Mouse (Mus musculus): ENCODE measurements around the gene H2-K1. TPM values are rescaled to one million over a fixed set of nuclear protein-coding genes. Genes with fewer than 3 reads are reported as not detected.
"Not testable (repeated sequence)": the region's sequence is repeated elsewhere in the genome, so short reads cannot be mapped to it uniquely, and the experiment has no call there.

The H2-K1 gene
- polyA plus RNA-seq, 1 experiment from 2014 or later = 23.4 TPM

DNA sequence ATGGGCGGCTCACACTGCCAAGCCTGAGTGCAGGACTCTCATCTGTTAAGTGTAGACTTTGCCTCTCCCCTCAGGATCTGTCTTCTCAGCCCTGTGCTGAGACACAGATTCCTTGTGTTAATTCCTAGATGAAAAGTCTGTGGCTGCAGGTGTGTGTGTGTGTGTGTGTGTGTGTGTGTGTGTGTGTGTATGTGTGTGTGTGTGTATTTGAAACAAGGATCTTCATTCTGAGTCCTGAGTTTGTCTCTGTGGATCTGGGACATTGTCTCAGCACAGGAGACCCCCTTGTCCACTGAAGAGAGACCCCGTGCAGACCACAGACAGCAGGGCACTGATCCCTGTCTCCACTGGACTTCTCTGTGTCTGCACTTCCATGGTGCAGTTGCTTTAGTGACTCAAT lies 649 bp upstream of the H2-K1 start:
- Histone ChIP-seq H3K4me1 (peaks cover 10% of the 10 kb centered on the region), H3K4me2 (peak overlapping the region; percentile 99), H3K4me3 (0 out of 2 replicates have a peak overlapping the region, but pooled peaks have one; percentile 71), H3K27me3 (replicated peaks) (peaks cover 74% of the 10 kb centered on the region)
- WGBS = 51% methylated on average over 2 of the region's 2 CpGs
- not testable (repeated sequence) for H3K36me3 ChIP-seq; ATAC-seq (ENCODE audit: extremely low read depth, insufficient number of reproducible peaks, low FRiP score, low TSS enrichment); H3K27ac ChIP-seq (replicated peaks); H3K9ac ChIP-seq; H3K9me3 ChIP-seq

DNA sequence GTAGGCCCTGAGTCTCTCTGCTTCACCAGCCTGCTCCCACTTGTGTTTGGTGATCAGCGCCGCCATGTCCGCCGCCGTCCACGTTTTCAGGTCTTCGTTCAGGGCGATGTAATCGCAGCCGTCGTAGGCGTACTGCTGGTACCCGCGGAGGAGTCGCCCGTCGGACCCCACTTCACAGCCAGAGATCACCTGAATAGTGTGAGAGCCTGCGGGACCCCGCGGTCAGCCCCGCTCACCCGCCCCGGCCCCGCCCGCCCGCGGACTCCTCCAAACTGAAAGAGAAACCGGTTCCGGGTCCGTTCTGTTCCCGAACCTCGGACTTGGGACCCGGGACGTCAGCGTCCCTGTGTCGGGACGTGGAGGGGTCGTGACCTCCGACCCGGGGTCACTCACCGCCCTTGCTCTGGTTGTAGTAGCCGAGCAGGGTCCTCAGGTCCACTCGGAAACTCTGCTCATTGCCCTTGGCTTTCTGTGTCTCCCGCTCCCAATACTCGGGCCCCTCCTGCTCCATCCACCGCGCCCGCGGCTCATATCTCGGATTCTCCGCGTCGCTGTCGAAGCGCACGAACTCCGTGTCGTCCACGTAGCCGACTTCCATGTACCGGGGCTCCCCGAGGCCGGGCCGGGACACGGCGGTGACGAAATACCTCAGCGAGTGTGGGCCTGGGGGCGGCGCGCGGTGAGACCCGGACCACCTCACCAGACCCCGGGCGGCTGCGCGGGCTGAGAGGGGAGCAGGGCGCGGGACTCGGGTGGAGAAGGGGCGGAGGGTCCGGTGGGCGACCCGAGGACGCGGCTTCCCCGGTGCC lies 602 bp downstream of the H2-K1 start:
- Histone ChIP-seq H3K4me2 (peak overlapping the region; percentile 99), H3K27me3 (replicated peaks) (peaks cover 68% of the 10 kb centered on the region), H3K36me3 (no peaks in the 10 kb centered on the region), H3K4me1 (peaks cover 10% of the 10 kb centered on the region), H3K9me3 (no peaks in the 10 kb centered on the region), H3K27ac (replicated peaks) (no peak overlapping the region), H3K4me3 (peak overlapping the region; percentile 71), H3K9ac (peak overlapping the region; percentile 78)
- ATAC-seq (ENCODE audit: extremely low read depth, insufficient number of reproducible peaks, low FRiP score, low TSS enrichment) = no peak
- 2% methylated on average over 87 of the region's 87 CpGs for WGBS

DNA sequence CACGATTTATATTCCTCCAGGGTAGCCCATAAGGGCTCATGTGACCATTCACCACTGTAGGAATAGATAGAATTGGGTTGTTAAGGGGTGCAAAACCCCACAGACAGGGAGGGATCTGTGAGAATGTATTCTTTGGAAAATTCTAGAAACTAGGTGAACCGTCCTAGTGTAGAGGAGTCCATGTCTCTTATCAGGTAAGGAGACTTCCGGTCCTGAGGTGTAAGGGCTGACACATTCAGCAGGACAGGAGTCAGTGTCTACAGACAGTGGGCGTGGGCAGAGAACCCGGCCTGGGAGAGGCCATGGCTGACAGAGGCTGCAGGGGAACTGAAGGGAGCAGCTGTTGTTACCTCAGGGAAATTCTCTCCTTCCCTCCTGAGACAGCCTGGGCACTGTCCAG lies 1.4 kb downstream of the H2-K1 start:
- 38% methylated on average over 5 of the region's 5 CpGs for WGBS
- H3K9ac ChIP-seq; H3K9me3 ChIP-seq; ATAC-seq (ENCODE audit: extremely low read depth, insufficient number of reproducible peaks, low FRiP score, low TSS enrichment); H3K27ac ChIP-seq (replicated peaks); H3K36me3 ChIP-seq; H3K4me2 ChIP-seq; H3K4me3 ChIP-seq: not testable (repeated sequence)
- Histone ChIP-seq H3K27me3 (replicated peaks) (peaks cover 67% of the 10 kb centered on the region), H3K4me1 (peaks cover 10% of the 10 kb centered on the region)

DNA sequence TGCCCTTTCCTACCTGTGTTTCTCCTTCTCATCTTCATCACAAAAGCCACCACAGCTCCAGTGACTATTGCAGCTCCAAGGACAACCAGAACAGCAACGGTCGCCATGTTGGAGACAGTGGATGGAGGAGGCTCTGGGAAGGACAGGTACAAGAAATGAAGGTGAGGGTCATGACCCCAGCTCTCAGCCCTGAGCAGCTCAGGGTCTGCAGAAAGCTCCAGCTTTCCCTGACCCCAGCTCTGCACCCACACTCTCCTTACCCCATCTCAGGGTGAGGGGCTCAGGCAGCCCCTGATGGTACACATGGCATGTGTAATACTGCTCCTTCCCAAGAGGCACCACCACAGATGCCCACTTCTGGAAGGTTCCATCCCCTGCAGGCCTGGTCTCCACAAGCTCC lies 3.1 kb downstream of the H2-K1 start:
- H3K9me3 ChIP-seq; H3K9ac ChIP-seq; H3K4me2 ChIP-seq; H3K27ac ChIP-seq (replicated peaks); H3K36me3 ChIP-seq; ATAC-seq (ENCODE audit: extremely low read depth, insufficient number of reproducible peaks, low FRiP score, low TSS enrichment); H3K4me3 ChIP-seq: not testable (repeated sequence)
- H3K4me1 ChIP-seq = peaks cover 10% of the 10 kb centered on the region
- H3K27me3 ChIP-seq (replicated peaks) = peaks cover 68% of the 10 kb centered on the region
- 78% methylated on average over 2 of the region's 2 CpGs for WGBS

DNA sequence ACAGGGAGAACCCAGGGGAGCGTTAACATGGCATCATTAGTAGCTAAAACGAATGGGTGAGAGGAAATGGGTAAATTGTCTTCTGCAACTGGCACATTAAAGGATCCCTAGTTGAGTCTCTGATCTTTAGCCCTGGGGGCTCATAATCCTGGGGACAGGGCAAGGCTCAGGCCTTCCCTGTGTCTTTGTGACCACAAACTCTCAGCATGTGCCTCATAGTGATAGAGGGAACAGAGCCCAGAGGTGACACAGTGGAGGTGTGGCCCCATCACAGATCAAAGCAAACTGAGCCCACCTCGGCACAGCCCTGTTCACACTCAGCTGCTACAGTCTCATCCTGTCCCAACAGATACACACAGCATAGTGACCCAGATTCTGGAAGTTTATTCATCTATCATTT lies 4.5 kb downstream of the H2-K1 start:
- Histone ChIP-seq H3K4me1 (peaks cover 10% of the 10 kb centered on the region), H3K27me3 (replicated peaks) (peaks cover 54% of the 10 kb centered on the region), H3K4me2 (no peak overlapping the region), H3K27ac (replicated peaks) (no peak overlapping the region), H3K9me3 (no peaks in the 10 kb centered on the region), H3K9ac (no peak overlapping the region), H3K4me3 (no peak overlapping the region), H3K36me3 (no peaks in the 10 kb centered on the region)
- no peak for ATAC-seq (ENCODE audit: extremely low read depth, insufficient number of reproducible peaks, low FRiP score, low TSS enrichment)
- 37% methylated on average over 3 of the region's 3 CpGs for WGBS

DNA sequence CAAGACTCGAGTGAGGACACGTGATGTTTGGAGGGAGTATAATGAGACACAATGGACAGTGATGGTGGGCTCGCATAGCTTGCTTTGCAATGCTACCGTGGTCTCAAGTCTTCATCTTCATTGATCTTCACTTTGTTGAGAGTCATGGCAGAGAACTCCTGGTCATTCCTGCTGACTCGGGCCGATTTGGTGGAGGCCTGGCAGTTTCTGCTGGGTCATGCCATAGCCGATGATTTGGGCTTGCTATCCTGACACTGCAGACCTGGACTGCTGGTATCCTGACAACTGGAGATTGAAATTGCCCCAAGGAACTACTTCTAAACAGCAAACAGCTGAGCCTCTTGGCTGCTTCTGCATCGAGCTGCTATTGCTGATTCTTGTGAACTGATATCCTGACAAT lies 5.2 kb downstream of the H2-K1 start:
- no peaks in the 10 kb centered on the region for H3K36me3 ChIP-seq

DNA sequence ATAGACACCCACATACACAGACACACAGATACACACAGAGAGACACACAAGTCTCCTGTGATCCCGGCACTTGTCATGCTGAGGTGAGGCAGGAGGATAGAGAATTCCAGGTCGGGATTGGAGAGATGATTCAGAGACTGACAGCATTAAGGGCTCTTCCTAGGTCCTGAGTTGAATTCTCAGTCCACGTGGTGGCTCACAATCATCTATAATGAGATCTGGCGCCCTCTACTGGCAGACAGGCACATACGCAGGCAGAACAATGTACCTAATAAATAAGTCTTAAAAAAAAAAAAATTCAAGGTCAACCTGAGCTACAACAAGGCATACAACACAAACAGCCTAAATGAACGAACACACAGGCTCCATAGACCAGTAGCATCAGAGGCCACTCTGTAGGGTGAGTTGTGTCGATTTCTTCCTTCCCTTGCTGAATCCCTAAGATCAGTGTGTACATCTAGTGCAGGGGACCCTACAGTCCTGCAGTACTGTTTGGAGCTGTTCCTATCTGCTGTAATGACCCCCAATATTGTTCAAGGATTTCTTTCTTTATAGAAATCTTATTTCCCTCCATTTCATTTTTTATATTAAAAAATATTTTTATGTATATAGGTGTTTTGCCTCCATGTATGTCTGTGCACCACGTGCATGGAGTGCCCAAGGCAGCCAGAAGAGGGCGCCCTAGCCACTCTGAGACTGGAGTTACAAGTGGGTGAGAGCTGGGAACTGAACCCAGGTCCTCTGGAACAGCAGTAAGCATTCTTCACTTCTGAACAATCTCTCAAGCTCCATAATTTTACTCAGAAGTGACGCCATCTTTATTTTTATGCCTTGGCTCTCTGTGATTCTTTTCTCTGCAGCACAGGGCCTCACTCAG lies 8.1 kb downstream of the H2-K1 start:
- Histone ChIP-seq H3K9ac (no peak overlapping the region), H3K27me3 (replicated peaks) (peaks cover 49% of the 10 kb centered on the region), H3K9me3 (no peaks in the 10 kb centered on the region), H3K27ac (replicated peaks) (no peak overlapping the region), H3K4me3 (no peak overlapping the region), H3K4me2 (no peak overlapping the region), H3K4me1 (no peaks in the 10 kb centered on the region), H3K36me3 (no peaks in the 10 kb centered on the region)
- 31% methylated on average over 10 of the region's 10 CpGs for WGBS
- ATAC-seq (ENCODE audit: extremely low read depth, insufficient number of reproducible peaks, low FRiP score, low TSS enrichment) = no peak; the same call in 1 of the 2 replicates

More for the DNA sequence above, 5.2 kb downstream of the H2-K1 start:
- ATAC-seq (ENCODE audit: extremely low read depth, insufficient number of reproducible peaks, low FRiP score, low TSS enrichment) = no peak
- no peak overlapping the region for H3K9ac ChIP-seq
- H3K4me2 ChIP-seq = no peak overlapping the region
- H3K9me3 ChIP-seq = no peaks in the 10 kb centered on the region
- no peak overlapping the region for H3K4me3 ChIP-seq
- H3K4me1 ChIP-seq = peaks cover 4% of the 10 kb centered on the region
- H3K27ac ChIP-seq (replicated peaks) = no peak overlapping the region
- WGBS = 78% methylated on average over 8 of the region's 8 CpGs
- H3K27me3 ChIP-seq (replicated peaks) = peaks cover 51% of the 10 kb centered on the region

DNA sequence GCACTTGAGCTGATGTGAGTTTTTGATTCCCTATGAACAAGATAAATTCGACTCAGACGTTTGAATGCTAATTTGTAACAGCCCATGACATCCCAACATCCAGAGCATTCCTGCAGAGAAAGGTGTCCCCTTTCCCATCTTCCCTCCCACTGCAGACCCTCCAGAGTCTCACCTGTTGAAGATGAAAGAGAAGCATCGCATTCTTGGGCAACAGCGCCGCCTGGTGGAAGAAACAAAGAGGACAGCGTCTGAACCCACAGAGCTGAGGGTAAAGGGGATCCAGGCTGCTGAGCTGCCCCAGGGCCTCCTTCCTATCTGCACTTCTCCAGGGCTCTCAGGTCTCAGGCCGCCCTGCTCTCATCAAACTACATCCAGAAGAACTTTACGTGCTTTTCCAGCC lies 18.0 kb downstream of the H2-K1 start:
- peaks cover 41% of the 10 kb centered on the region for H3K27me3 ChIP-seq (replicated peaks)
- H3K4me3 ChIP-seq = peak overlapping the region; percentile 56
- WGBS = 4% methylated on average over 8 of the region's 8 CpGs
- H3K4me2 ChIP-seq = peak overlapping the region; percentile 78
- ATAC-seq (ENCODE audit: extremely low read depth, insufficient number of reproducible peaks, low FRiP score, low TSS enrichment); H3K36me3 ChIP-seq; H3K9me3 ChIP-seq; H3K27ac ChIP-seq (replicated peaks); H3K9ac ChIP-seq: not testable (repeated sequence)
- peaks cover 31% of the 10 kb centered on the region for H3K4me1 ChIP-seq

DNA sequence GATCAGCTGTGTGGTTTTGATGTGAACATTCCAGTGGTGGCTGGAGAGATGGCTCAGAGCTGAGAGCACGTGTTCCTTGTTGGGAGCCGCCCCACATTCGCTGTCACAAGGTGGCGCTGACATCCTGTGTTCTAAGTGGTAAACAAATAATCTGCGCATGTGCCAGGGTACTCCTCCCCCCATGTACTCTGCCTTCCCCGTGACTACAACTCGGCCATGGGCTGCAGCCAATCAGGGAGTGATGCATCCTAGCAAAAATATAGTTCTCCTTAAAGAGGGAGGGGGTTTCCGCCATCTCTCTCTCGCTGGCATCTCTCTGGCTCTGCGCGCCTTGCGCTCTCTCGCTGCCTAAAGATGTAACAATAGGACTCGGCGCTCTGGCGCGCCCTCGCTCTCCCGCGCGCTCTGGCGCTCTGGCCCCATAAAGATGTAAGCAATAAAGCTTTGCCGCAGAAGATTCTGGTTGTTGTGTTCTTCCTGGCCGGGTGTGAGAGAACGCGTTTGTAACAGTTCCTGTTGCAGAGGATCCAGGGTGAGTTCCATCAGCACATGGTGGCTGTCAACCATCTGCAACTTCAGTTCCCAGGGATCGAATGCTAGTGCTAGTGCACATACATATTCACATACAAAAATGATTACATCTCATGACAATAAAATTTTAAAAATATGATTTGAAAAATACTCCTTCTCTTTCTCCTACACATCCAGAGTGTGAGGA lies 18.8 kb downstream of the H2-K1 start:
- peak overlapping the region; percentile 82 for H3K9ac ChIP-seq

DNA sequence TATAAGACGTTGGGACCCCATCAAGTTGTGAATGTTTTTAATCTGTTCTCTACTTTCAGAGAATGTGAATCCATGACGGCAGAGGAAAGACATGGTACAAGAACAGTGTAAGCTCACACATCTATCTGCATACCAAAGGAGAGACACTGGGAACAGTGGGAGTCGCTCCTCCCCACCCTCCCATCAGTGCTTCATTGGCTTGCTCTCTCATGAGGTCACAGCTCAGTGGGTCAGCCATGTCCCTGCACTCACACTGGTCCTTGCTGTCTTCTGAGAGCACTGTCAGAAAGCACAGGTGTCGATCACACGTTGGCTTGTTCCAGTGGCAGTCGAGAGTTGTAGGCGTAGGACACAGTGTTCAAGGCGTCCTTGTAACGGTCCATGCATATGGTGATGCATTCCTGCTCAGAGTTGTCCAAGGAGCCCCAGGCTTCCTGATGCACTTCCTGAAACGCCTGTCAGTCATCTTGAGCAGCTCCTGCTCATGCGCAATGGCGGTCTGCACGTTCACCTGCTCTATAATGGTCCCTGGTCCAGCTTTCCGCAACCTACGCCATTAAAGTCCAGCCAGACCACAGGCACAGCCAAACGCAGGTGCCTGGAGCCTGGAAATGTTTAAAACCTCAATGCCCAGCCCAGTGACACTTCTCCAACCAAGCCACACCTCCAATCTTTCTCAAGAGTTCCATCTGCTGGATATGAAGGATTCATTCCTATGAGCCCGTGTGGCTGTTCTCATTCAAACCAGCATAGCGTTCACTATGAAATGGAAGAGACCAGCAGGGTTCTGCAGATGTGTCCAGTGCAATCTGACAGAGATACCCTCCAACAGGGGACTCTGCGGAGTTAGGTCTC lies 19.7 kb downstream of the H2-K1 start:
- Histone ChIP-seq H3K9ac (0 out of 2 replicates have a peak overlapping the region, but pooled peaks have one; percentile 1), H3K27me3 (replicated peaks) (peaks cover 55% of the 10 kb centered on the region), H3K4me3 (0 out of 2 replicates have a peak overlapping the region, but pooled peaks have one; percentile 56), H3K27ac (replicated peaks) (peak overlapping the region; percentile 60), H3K4me1 (peaks cover 31% of the 10 kb centered on the region), H3K9me3 (no peaks in the 10 kb centered on the region), H3K4me2 (peak overlapping the region; percentile 78), H3K36me3 (no peaks in the 10 kb centered on the region)
- ATAC-seq (ENCODE audit: extremely low read depth, insufficient number of reproducible peaks, low FRiP score, low TSS enrichment) = no peak
- WGBS = 72% methylated on average over 19 of the region's 19 CpGs

More for the DNA sequence above, 18.8 kb downstream of the H2-K1 start:
- H3K36me3 ChIP-seq, H3K9me3 ChIP-seq: not testable (repeated sequence)
- Histone ChIP-seq H3K4me3 (peak overlapping the region; percentile 56), H3K27me3 (replicated peaks) (peaks cover 48% of the 10 kb centered on the region), H3K4me2 (peak overlapping the region; percentile 78), H3K4me1 (peaks cover 31% of the 10 kb centered on the region), H3K27ac (replicated peaks) (peak overlapping the region; percentile 77)
- peak; percentile 79 for ATAC-seq (ENCODE audit: extremely low read depth, insufficient number of reproducible peaks, low FRiP score, low TSS enrichment)
- WGBS = 1% methylated on average over 27 of the region's 27 CpGs
